Mouse (Mus musculus) spleen, adult 2 months (tissue): ENCODE data around the gene Nphp4.

Experiments used
- CTCF ChIP-seq: fragments of 200-500 bp; IDR thresholded peaks from 2 replicates; pipeline ENCODE4 v1.5.1; 2011; ENCODE audit warnings: mild to moderate bottlenecking, inconsistent platforms; ENCODE audit not compliant: insufficient read depth, insufficient read length, insufficient replicate concordance; ENCODE audit errors: extremely low read depth
- POLR2A ChIP-seq: fragments of 200-500 bp; IDR thresholded peaks from 2 replicates; pipeline ENCODE4 v1.6.1; 2011; ENCODE audit warnings: low read depth, low read length, inconsistent platforms

DNA sequence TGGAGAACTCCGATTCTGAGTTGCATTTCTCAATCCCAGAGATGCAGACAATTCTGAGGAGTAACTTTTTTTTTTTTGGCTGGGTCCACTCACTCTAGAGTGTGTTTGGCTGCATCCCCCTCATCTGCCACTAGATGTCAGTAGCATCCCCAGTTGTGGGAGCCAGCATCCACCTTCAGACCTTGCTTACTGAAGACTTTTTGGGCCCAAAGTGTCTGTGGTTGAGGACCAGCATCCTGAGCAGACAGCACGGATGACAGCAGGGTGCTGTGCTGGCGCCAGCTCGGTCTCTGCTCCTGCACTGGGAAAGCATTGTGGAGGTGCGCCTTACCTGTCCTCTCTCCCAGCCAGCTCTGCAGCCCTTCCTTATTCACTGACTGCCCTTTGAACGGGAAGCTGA lies 43.6 kb downstream of the Nphp4 start:
- TF ChIP-seq CTCF, result peak; percentile 42; the same call in 1 of the 2 replicates
- TF ChIP-seq POLR2A, result no peak
